Mouse (Mus musculus) E14TG2a.4 (cell line): ENCODE measurements around the gene Chmp4b.

ENCODE experiments used
- CTCF ChIP-seq: conservative IDR thresholded peaks from 2 replicates; pipeline ENCODE4 v1.5.1; 2014; ENCODE audit warnings: low read length
- NANOG ChIP-seq: IDR thresholded peaks from 2 replicates; pipeline ENCODE4 v1.6.1; 2014; ENCODE audit warnings: borderline replicate concordance, low read length, mixed read lengths

DNA sequence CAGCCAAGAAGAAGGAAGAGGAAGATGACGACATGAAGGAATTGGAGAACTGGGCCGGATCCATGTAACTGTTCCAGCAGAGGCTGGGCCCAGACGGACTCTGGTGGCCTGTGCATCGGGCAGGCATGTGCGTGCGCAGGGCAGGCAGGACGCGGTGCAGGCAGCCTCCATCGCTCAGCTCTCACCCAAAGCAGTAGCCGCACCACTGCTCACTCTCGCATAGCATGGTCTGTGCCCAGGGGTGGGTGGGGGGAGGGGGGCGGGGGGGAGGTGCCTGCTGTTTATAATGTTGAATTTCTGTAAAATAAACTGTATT lies 42.4 kb downstream of the Chmp4b start:
- TF ChIP-seq CTCF, result no peak
- TF ChIP-seq NANOG, result no peak
